Mouse (Mus musculus): ENCODE results near the gene Ntsr2. TPM values are rescaled to one million over a fixed set of nuclear protein-coding genes. Genes with fewer than 3 reads are reported as not detected.

The Ntsr2 gene
- polyA plus RNA-seq, 1 experiment from 2014 or later: 0.22 TPM

DNA sequence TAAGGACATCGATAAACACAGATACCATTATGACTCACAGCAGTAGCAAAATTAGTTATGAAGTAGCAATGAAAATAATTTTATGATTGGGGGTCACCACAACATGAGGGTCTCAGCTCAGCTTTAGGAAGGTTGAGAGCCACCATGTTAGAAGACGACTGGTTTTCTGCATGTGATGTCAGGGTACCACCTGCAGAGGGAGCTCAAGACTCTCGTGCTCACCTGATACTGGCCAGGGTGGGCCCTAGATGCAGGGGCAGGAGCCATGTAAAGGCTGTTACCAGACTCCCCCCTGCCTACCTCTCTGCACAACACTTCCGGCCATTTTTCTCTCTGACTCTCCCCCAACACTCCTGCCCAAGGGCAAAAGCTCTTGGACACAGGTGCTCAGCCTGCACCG, 11.2 kb upstream of the Ntsr2 start:
- Histone ChIP-seq H3K27me3 (replicated peaks; ENCODE audit: control insufficient read depth, insufficient read depth, low read length) (no peaks in the 10 kb centered on the region), H3K9ac (ENCODE audit: low read depth, low read length) (no peak overlapping the region), H3K36me3 (ENCODE audit: control insufficient read depth, insufficient read depth, low read length) (no peaks in the 10 kb centered on the region), H3K9me3 (ENCODE audit: control insufficient read depth, low read length) (no peaks in the 10 kb centered on the region), H3K4me1 (ENCODE audit: control insufficient read depth, insufficient read depth, low read length) (peaks cover 4% of the 10 kb centered on the region; the same call in 1 of the 2 replicates), H3K4me2 (ENCODE audit: low read depth, low read length) (no peak overlapping the region), H3K27ac (replicated peaks; ENCODE audit: low read depth, low read length) (no peak overlapping the region), H3K4me3 (ENCODE audit: low read depth, low read length) (no peak overlapping the region)
- WGBS: 60% methylated on average over 5 of the region's 5 CpGs
- no peak for DNase-seq (ENCODE audit: low spot score)
- ATAC-seq (ENCODE audit: low read depth): no peak

DNA sequence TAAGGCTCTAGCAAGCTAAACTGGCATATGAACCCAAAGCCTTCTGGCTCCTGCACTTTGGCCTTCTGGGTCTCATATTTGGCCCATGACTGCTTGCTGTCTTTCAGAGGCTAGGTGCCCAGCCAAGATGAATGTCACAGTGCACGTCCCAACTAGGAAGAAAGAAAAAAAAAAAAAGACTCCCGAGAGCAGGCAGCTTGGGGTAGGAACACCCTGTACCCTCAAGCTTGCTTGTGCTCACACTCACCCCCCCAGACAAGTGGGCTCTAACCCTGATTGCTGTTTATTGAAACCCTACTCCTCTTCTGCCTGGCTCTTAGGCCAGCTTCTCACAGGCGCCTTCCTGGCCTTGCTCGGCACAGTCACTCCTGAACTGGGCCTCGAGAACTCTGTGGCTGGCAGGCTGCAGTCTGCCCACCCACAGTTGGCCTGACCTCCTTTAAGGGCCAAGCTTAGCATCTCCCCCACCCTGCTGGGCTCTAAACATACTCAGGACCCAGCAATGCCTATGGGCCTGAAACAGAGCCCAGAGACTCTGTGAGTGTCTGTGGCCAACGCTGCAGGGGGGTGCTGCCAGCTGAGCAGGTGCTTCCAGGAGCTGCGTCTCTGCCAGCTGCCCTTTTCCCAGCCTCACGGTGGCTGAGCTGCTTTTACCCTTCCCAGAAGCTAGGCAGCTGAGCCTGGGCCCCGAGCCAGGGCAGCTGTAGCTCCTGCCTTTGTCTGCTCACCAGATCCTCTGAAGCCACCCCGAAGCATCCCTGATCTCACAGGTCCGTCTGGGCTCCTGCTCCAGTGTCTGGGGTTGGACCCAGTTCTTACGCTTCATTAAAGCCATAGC, 9.5 kb upstream of the Ntsr2 start:
- no peaks in the 10 kb centered on the region for H3K9me3 ChIP-seq (ENCODE audit: control insufficient read depth, low read length)
- DNase-seq (ENCODE audit: low spot score) (peak; percentile 84), ATAC-seq (ENCODE audit: low read depth) (peak; percentile 85)
- 37% methylated on average over 11 of the region's 12 CpGs for WGBS
- H3K4me2 ChIP-seq (ENCODE audit: low read depth, low read length): no peak overlapping the region
- no peaks in the 10 kb centered on the region for H3K27me3 ChIP-seq (replicated peaks; ENCODE audit: control insufficient read depth, insufficient read depth, low read length)
- no peak overlapping the region for H3K4me3 ChIP-seq (ENCODE audit: low read depth, low read length)
- peaks cover 4% of the 10 kb centered on the region; the same call in 1 of the 2 replicates for H3K4me1 ChIP-seq (ENCODE audit: control insufficient read depth, insufficient read depth, low read length)
- H3K36me3 ChIP-seq (ENCODE audit: control insufficient read depth, insufficient read depth, low read length): no peaks in the 10 kb centered on the region
- H3K9ac ChIP-seq (ENCODE audit: low read depth, low read length): no peak overlapping the region
- H3K27ac ChIP-seq (replicated peaks; ENCODE audit: low read depth, low read length): no peak overlapping the region; the same call in 1 of the 2 replicates

DNA sequence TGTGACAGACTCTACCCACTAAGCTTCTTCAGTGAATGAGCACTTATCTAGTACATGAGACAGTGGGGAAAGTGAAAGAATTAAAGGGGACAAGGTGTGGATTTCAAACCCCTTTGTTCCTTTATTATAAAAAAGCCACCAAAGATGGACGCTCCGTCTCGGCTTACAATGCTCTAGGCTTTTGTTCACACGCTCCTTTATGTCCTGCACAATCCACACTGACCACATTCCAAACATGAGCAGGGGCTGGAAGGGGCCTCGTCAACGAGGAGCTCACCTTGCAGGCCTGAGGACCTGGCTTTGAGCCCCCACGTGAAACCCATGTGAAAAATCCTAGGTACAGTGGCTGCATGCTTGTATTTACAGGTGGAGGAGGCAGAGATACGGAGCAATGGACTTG, 8.5 kb upstream of the Ntsr2 start:
- no peak overlapping the region for H3K4me2 ChIP-seq (ENCODE audit: low read depth, low read length)
- H3K27ac ChIP-seq (replicated peaks; ENCODE audit: low read depth, low read length): no peak overlapping the region
- ATAC-seq (ENCODE audit: low read depth): peak; percentile 75
- H3K9ac ChIP-seq (ENCODE audit: low read depth, low read length): no peak overlapping the region
- H3K36me3 ChIP-seq (ENCODE audit: control insufficient read depth, insufficient read depth, low read length): no peaks in the 10 kb centered on the region
- no peaks in the 10 kb centered on the region for H3K27me3 ChIP-seq (replicated peaks; ENCODE audit: control insufficient read depth, insufficient read depth, low read length)
- no peaks in the 10 kb centered on the region for H3K9me3 ChIP-seq (ENCODE audit: control insufficient read depth, low read length)
- no peak overlapping the region for H3K4me3 ChIP-seq (ENCODE audit: low read depth, low read length)
- H3K4me1 ChIP-seq (ENCODE audit: control insufficient read depth, insufficient read depth, low read length): peaks cover 4% of the 10 kb centered on the region; the same call in 1 of the 2 replicates
- peak; percentile 60 for DNase-seq (ENCODE audit: low spot score)
- WGBS: 62% methylated on average over 8 of the region's 8 CpGs

DNA sequence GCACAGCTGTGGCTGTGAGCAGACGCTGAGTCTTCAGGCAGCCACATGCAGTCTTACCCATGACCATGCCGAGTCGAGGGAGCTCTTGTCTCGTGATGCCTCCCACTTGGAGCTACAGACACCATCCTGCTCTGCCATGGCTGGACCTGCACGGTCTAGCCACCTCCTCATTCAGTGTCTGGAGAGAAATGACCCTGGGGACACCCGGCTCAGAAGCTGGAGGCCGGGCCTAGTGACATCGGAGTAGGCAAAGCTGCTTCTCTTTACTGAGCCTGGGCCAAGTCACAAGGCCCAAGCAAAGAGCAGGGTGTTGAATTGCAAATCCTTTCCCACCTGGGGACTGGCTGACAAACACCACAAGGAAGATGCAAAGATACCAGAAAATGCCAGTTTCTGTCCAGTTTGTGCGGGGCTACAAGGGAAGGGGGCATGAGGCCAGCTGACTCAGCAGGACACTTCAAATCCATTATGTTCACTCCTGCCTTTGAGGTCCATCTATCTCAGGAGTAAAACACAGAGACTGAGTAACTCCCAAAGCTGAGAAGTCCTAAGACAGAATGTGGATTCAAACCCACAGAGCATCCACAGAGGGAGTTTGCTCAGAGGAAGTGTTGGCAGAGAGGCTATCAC, 6.3 kb upstream of the Ntsr2 start:
- H3K27ac ChIP-seq (replicated peaks; ENCODE audit: low read depth, low read length): no peak overlapping the region
- H3K36me3 ChIP-seq (ENCODE audit: control insufficient read depth, insufficient read depth, low read length): no peaks in the 10 kb centered on the region
- H3K4me3 ChIP-seq (ENCODE audit: low read depth, low read length): no peak overlapping the region
- WGBS: 35% methylated on average over 9 of the region's 9 CpGs
- H3K9ac ChIP-seq (ENCODE audit: low read depth, low read length): no peak overlapping the region
- H3K4me1 ChIP-seq (ENCODE audit: control insufficient read depth, insufficient read depth, low read length): peaks cover 4% of the 10 kb centered on the region; the same call in 1 of the 2 replicates
- H3K4me2 ChIP-seq (ENCODE audit: low read depth, low read length): no peak overlapping the region
- no peaks in the 10 kb centered on the region; the same call in 1 of the 2 replicates for H3K27me3 ChIP-seq (replicated peaks; ENCODE audit: control insufficient read depth, insufficient read depth, low read length)
- ATAC-seq (ENCODE audit: low read depth): no peak
- no peaks in the 10 kb centered on the region for H3K9me3 ChIP-seq (ENCODE audit: control insufficient read depth, low read length)
- DNase-seq (ENCODE audit: low spot score): peak; percentile 35

DNA sequence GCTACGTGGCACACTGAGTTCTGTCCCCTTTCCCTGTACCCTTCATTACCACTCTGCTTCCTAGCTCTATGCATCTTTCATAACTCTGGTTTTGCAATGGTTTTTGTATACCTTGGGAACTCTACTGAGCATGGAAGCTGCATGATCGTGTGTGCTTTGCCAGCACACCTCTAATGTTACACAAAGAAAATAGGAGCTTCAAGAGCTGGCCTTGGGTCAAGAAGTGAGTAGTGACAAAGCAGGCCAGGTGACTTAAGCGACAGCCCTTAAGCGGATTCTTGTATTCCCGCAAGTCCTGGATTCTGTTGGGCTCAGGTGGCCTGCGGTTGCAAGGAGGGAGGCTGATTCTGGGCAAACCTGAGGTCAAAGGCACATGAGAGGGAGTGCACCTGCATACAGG, 4.9 kb upstream of the Ntsr2 start:
- H3K4me3 ChIP-seq (ENCODE audit: low read depth, low read length): no peak overlapping the region
- H3K9me3 ChIP-seq (ENCODE audit: control insufficient read depth, low read length): no peaks in the 10 kb centered on the region
- no peaks in the 10 kb centered on the region for H3K36me3 ChIP-seq (ENCODE audit: control insufficient read depth, insufficient read depth, low read length)
- peaks cover 5% of the 10 kb centered on the region; the same call in 1 of the 2 replicates for H3K4me1 ChIP-seq (ENCODE audit: control insufficient read depth, insufficient read depth, low read length)
- DNase-seq (ENCODE audit: low spot score) (no peak), ATAC-seq (ENCODE audit: low read depth) (no peak)
- H3K27ac ChIP-seq (replicated peaks; ENCODE audit: low read depth, low read length): no peak overlapping the region
- WGBS: 86% methylated on average over 6 of the region's 6 CpGs
- H3K4me2 ChIP-seq (ENCODE audit: low read depth, low read length): no peak overlapping the region
- H3K9ac ChIP-seq (ENCODE audit: low read depth, low read length): no peak overlapping the region
- H3K27me3 ChIP-seq (replicated peaks; ENCODE audit: control insufficient read depth, insufficient read depth, low read length): peaks cover 2% of the 10 kb centered on the region

DNA sequence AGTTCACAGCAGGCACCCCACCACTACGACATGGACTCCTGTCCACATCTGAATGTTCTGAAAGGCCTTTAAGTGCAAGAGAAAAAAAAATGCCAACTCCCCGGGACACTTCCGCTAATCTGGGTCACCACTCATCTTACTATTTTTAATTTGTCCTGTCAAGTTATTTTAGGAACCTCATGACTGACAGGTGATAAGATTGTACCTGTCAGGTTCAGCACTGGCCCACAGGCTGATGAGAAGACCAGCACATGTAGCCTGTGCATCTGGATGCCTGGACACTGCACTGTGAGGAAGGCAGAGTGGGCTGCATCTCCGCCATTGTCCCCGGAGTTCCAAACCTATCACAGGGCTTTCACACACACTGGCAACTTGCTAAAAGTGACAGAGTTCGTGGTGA, 3.4 kb upstream of the Ntsr2 start:
- ATAC-seq (ENCODE audit: low read depth) (no peak), DNase-seq (ENCODE audit: low spot score) (no peak)
- H3K27ac ChIP-seq (replicated peaks; ENCODE audit: low read depth, low read length): no peak overlapping the region
- WGBS: 77% methylated on average over 6 of the region's 6 CpGs
- H3K4me1 ChIP-seq (ENCODE audit: control insufficient read depth, insufficient read depth, low read length): peaks cover 7% of the 10 kb centered on the region; the same call in 1 of the 2 replicates
- H3K4me3 ChIP-seq (ENCODE audit: low read depth, low read length): no peak overlapping the region
- no peaks in the 10 kb centered on the region for H3K36me3 ChIP-seq (ENCODE audit: control insufficient read depth, insufficient read depth, low read length)
- no peak overlapping the region for H3K4me2 ChIP-seq (ENCODE audit: low read depth, low read length)
- H3K27me3 ChIP-seq (replicated peaks; ENCODE audit: control insufficient read depth, insufficient read depth, low read length): peaks cover 18% of the 10 kb centered on the region
- H3K9me3 ChIP-seq (ENCODE audit: control insufficient read depth, low read length): no peaks in the 10 kb centered on the region
- no peak overlapping the region for H3K9ac ChIP-seq (ENCODE audit: low read depth, low read length)

DNA sequence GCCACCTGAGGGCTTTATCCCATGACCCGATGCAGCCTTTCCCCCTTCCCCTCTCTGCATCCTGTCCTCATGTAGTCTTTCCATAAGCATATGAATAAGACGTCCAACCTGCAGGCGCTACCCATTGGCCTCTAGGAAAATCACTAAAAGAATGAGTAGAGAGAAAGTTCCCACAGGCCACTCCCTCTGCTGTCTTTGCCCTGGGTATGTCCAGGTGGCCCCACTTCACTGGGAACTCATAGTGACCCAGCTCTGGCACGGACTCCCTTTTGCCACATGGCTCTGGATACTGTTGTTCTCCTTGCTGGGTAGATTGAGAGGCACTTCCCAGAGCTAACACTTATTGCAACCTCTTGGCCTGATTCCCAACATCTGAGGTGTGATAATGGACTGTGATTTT, 2.4 kb downstream of the Ntsr2 start:
- H3K36me3 ChIP-seq (ENCODE audit: control insufficient read depth, insufficient read depth, low read length): no peaks in the 10 kb centered on the region
- 84% methylated on average over 4 of the region's 4 CpGs for WGBS

DNA sequence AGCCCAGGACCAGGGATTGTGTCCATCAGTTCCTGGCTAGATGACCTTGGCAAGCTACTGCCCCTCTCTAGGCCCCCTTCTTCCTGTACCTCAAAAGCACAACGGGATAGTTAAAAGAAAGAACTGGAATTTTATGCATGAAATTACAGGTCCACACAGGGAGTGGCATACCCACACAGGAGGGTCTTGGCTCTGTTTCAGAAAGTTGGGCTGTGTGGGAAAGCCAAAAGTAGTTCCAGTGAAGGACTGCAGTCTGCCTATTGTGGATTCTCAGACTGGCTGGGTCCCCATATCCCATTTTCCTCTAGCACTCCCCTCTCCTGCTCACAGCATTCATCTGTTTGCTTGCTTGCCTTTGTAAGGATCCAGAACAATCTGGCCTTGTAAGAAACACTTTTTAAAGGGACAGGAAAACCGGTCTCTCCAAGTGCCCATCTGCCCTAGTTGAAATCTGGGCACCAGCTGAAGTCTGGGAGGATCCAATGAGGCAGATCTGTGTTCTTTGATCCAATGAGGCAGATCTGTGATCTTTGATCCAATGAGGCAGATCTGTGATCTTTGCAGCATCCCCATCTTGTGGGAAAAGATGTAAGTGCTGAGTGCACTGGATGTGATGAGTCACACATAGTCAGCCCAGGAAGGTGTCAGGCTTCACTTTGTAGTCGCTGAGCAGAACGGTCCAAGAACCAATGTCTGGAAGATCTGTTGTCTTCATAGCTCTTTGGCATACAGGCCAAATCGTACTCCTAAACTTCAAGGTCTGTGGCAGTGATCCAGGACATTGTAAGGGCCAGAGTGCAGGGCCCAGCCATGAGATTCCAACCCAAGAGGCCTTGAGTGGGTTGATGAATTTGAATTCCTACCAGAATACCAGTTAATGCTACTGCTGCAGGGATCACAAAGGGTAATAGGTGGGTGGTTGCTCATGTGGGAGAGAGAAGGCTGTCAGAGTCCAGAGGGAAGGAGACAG, 4.0 kb downstream of the Ntsr2 start:
- ATAC-seq (ENCODE audit: low read depth): no peak
- Histone ChIP-seq H3K9ac (ENCODE audit: low read depth, low read length) (no peak overlapping the region), H3K27me3 (replicated peaks; ENCODE audit: control insufficient read depth, insufficient read depth, low read length) (peaks cover 27% of the 10 kb centered on the region), H3K9me3 (ENCODE audit: control insufficient read depth, low read length) (no peaks in the 10 kb centered on the region), H3K27ac (replicated peaks; ENCODE audit: low read depth, low read length) (no peak overlapping the region), H3K4me2 (ENCODE audit: low read depth, low read length) (no peak overlapping the region), H3K4me3 (ENCODE audit: low read depth, low read length) (no peak overlapping the region), H3K4me1 (ENCODE audit: control insufficient read depth, insufficient read depth, low read length) (peaks cover 7% of the 10 kb centered on the region; the same call in 1 of the 2 replicates), H3K36me3 (ENCODE audit: control insufficient read depth, insufficient read depth, low read length) (no peaks in the 10 kb centered on the region)
- no peak for DNase-seq (ENCODE audit: low spot score)
- WGBS: 69% methylated on average over 5 of the region's 5 CpGs

More for the DNA sequence above, 2.4 kb downstream of the Ntsr2 start:
- Histone ChIP-seq H3K9me3 (ENCODE audit: control insufficient read depth, low read length) (no peaks in the 10 kb centered on the region), H3K4me3 (ENCODE audit: low read depth, low read length) (no peak overlapping the region), H3K27ac (replicated peaks; ENCODE audit: low read depth, low read length) (no peak overlapping the region), H3K27me3 (replicated peaks; ENCODE audit: control insufficient read depth, insufficient read depth, low read length) (peaks cover 27% of the 10 kb centered on the region), H3K4me1 (ENCODE audit: control insufficient read depth, insufficient read depth, low read length) (peaks cover 7% of the 10 kb centered on the region; the same call in 1 of the 2 replicates), H3K9ac (ENCODE audit: low read depth, low read length) (no peak overlapping the region), H3K4me2 (ENCODE audit: low read depth, low read length) (no peak overlapping the region)
- DNase-seq (ENCODE audit: low spot score): no peak
- ATAC-seq (ENCODE audit: low read depth): no peak

Data from embryonic facial prominence, embryonic 14.5 days (tissue).